Mouse (Mus musculus): Measurements from ENCODE around the gene Syn3.

Syn3 gene

DNA sequence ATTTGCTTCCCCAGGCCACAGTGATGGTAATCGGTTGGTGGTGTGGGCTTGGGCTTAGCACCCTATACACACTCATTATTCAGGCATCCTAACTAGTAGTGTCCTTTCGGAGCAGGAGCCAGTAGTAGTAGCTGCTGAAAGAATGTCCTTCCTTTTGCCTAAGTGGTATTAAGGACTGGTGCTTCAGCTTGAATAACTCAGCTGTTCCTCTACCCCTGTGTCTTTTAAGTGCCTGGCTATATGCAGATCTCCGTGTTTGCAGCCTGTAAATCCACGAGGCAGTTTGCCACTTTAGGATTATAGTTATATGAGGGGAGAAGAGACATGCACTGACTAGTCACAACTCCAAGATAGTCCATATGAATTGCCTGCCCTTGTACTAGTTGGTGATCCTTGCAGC lies 159.6 kb downstream of the Syn3 start:
- DNase-seq (ENCODE audit: low read depth, low spot score), result no peak

- DNase-seq (ENCODE audit: low read depth, low spot score), result no peak
Measured at GRCm38 (mm10) chr10:86338121-86338715, 160.5 kb downstream of the Syn3 start.

- DNase-seq (ENCODE audit: low read depth, low spot score), result no peak
Measured at GRCm38 (mm10) chr10:86337239-86337638, 161.5 kb downstream of the Syn3 start.

DNA sequence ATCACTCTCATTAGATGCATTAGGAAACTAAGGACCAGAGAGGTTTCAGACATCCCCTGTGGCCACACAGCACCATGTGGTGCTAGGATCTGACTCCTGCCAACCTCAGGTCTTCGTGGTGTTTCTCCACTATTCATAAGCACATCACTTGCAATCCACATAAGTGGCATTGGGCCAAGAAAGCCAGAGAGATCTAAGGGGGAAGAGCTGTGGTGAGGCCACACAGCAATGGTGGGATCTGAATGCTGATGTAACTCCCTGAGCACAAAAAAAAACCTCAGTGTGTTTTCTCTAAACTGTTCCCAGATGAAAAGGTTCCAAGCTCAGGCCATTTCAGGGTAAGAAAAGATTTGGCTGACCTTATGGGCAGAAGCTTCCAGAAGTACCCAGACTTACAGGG lies 162.2 kb downstream of the Syn3 start:
- no peak for DNase-seq (ENCODE audit: low read depth, low spot score)

GRCm38 (mm10) chr10:86334581-86334980 lies 164.1 kb downstream of the Syn3 start:
- DNase-seq (ENCODE audit: low read depth, low spot score), result no peak

GRCm38 (mm10) chr10:86332942-86333341 lies 165.8 kb downstream of the Syn3 start:
- no peak for DNase-seq (ENCODE audit: low read depth, low spot score)

DNA sequence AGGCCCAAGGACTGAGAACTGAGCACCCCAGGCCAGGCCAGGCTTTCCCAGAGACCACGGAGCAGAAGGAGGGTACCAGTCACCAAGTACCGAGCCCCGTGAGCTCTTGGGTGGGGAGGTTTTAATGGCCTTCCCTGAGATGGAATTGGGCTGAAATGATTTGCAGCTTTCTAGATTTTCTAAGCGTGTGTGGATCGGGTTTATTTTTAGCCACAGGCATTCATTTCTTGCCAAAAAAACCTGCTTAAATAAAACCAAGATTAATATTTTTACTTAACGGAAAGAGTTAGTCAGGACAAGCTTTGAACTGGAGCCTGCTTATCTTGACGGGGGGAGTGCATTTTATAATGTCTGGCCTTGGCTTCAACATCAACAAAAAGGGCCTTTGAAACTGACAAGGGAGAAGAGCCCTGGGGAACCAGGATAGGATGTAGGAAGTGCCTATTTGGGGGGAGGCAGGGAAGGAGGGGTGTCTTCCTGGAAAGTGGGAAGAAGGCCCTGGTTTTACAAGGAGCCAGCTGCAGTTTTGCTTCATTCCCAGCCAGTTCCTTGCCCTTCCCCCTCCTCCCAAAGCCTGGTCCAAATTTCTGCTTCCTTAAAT lies 166.9 kb downstream of the Syn3 start:
- DNase-seq (ENCODE audit: low read depth, low spot score), result no peak

DNA sequence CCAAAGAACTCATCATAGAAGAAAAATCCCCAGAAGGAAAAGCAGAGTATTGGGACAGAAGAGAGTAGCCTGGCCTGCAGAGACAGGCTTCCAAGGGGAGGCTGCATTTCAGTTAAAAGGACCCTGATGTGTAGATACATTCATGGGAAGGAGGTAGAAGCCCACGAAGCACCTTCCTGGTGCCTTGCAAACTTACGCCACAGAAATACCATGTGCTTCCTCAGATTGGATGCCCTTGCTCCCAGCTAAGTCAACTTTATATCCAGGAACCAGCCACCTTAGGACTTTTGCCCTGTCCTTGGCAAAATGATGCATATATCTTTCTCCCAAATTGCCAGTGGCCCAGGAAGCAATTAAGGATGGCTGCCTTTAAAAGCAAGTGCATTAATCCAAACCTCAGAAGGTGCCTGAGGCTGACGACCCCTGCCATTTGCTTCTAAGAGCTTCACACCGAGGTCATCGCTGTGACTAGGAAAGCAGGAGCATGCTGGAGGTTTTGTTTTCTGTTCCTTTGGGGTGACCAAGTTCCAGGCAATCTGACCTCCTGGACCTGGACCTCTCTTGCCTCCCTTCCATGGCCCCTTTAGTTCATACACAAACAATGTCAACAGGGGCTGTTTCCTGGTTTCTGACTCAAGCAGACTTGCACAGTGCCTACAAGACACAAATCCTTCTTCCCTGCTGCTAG lies 167.6 kb downstream of the Syn3 start:
- no peak for DNase-seq (ENCODE audit: low read depth, low spot score)

GRCm38 (mm10) chr10:86329241-86329882 lies 169.3 kb downstream of the Syn3 start:
- no peak for DNase-seq (ENCODE audit: low read depth, low spot score)

DNA sequence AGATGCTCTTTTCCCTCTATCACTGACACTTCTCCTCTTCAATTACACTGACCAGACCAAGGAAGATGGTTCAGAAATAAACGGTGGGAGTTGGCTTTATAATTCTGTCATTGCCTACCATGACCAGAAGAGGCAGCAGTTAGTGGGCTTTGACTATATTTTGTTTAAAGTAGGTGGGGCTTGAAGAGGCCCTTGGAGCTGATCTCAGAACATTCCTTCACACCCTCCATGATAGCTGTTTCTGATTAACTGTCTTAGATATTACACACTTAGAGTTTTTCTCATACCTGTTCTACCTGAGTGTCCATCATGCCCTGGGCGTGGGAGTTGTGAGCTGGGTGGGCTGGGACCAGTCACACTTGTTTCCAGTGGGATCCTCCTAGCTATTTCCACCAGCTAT lies 170.0 kb downstream of the Syn3 start:
- no peak for DNase-seq (ENCODE audit: low read depth, low spot score)

DNA sequence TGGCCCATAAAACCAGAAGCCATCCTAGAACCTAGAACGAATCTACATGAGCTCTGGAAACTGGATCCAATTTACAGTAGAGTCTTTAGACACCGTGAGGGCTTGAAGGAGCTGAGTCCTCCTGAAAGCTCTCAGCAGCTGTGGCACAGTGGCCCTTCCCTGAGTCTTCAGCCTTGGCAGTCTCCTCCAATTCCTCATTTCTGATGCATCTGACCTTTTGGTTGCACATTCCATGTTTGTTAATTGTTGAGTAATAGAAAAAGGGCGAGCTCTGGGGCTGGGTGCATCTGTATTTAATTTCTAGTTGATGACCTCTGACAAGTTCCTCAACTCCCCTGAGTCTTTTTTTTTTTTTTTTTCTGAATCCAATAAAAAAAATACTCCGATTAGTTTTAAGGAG lies 170.6 kb downstream of the Syn3 start:
- no peak for DNase-seq (ENCODE audit: low read depth, low spot score)

GRCm38 (mm10) chr10:86325272-86325671 lies 173.4 kb downstream of the Syn3 start:
- DNase-seq (ENCODE audit: low read depth, low spot score), result no peak

- no peak for DNase-seq (ENCODE audit: low read depth, low spot score)
Measured at GRCm38 (mm10) chr10:86323275-86323994, 175.3 kb downstream of the Syn3 start.

DNA sequence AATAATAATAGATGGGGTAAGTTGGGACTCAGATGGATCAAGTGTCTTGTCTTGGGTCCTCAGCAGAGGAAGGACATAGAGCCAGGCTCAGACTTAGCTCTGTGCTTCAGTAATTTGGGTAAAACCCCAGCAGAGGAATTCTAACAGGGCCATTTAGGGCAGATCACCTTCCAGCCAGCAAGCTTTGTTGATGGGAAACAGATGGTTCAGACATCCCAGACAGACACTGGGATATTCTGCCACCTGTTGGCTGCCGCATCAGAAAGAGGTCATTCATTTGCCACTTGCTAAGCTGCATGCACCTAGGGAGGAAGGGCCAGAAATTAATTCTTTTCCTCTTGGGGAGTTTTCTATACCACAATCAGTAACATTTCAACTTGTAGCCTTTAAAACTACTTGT lies 176.7 kb downstream of the Syn3 start:
- no peak for DNase-seq (ENCODE audit: low read depth, low spot score)

GRCm38 (mm10) chr10:86321194-86321593 lies 177.5 kb downstream of the Syn3 start:
- DNase-seq (ENCODE audit: low read depth, low spot score), result no peak

GRCm38 (mm10) chr10:86320204-86320603 lies 178.5 kb downstream of the Syn3 start:
- no peak for DNase-seq (ENCODE audit: low read depth, low spot score)

- DNase-seq (ENCODE audit: low read depth, low spot score), result no peak
Measured at GRCm38 (mm10) chr10:86319526-86319925, 179.2 kb downstream of the Syn3 start.

DNA sequence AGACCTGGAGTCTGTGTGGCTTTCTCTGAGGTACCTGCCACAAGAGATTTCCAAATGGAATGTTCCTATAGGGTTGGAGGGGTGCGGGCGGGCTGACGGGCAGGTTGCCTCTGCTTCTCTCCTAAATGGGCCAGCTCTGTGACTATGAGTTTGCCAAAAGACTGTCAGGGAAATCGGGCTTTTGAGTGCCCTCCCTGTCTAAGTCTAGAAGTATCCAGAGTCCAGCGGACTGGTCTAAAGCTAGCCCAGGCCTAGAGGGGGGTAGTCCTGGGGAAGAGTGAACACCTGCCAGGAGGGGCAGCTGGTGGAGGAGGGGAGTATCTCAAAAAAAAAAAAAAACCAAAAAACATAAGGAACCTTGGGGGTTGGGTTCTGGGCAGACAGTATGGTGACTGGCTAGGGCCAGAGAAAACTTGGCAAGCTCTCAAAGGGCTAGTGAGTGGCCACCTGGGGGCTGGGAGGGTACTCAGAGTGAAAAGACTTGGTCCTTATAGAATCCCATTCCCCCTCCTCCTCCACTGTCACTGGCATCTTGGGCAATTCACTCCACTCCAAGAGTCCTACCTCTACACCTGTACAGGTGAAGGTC lies 180.1 kb downstream of the Syn3 start:
- no peak for DNase-seq (ENCODE audit: low read depth, low spot score)

- DNase-seq (ENCODE audit: low read depth, low spot score), result no peak
Measured at GRCm38 (mm10) chr10:86317633-86318032, 181.1 kb downstream of the Syn3 start.

DNA sequence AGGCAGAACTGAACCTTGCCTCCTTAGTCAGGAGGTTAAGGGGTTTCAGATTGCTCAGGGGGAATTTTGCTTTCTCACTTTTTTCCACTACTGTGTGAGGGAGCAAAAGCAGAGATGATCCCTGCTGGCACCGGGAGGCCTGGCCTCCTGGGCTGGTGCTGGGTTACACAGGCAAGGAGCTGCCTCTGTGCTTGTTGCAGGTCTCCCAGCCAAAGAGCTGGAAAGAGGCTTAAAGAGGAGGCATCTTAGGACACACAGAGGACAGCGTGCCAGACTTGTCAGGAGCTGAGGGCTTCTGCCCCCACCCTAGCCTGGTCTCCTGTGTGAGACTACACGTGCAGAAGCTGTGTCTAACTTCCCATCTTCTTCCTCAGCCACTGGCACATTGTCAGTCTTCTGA lies 183.2 kb downstream of the Syn3 start:
- DNase-seq (ENCODE audit: low read depth, low spot score), result no peak

GRCm38 (mm10) chr10:86313448-86313847 lies 185.2 kb downstream of the Syn3 start:
- DNase-seq (ENCODE audit: low read depth, low spot score), result no peak

DNA sequence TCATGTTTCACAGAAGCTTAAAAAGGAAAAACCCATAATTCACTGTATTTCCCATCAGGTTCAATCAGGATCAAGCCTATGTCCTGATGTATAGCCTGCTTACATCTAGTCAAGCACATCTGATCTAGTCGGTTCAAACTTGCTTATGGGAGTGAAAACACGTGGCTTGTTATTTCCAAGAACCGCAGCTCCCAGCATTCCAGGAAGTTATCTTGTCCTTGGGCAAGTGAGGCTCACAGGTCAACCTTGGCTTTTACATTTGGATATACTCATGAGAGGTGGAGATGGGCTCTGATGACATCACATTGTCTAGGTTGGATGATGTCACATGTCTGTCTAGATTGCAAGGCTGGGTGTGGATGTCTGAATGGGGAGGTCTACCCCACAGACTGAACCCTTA lies 185.7 kb downstream of the Syn3 start:
- no peak for DNase-seq (ENCODE audit: low read depth, low spot score)

Measured in c-Kit-negative CD71-positive TER-119-positive erythroid progenitor cells, embryonic 14.5 days (primary cell).